Mouse (Mus musculus) brain, embryonic 14.5 days (tissue): ENCODE measurements around the gene Srpx2.

Experiments
- CTCF ChIP-seq: fragments of 200-500 bp; IDR thresholded peaks from 2 replicates; pipeline ENCODE4 v1.5.1; 2012; ENCODE audit warnings: inconsistent platforms, mild to moderate bottlenecking, moderate library complexity, borderline replicate concordance; ENCODE audit not compliant: insufficient read depth, insufficient read length; ENCODE audit errors: extremely low read depth
- POLR2A ChIP-seq: fragments of 200-500 bp; IDR thresholded peaks from 2 replicates; pipeline ENCODE4 v1.6.1; 2012; ENCODE audit warnings: mild to moderate bottlenecking, inconsistent platforms, borderline replicate concordance; ENCODE audit not compliant: poor library complexity, insufficient read depth, insufficient read length, severe bottlenecking; ENCODE audit errors: extremely low read depth

GRCm38 (mm10) chrX:133981231-133982002, 73.2 kb downstream of the Srpx2 start, which contains the start of gene Sytl4:
- TF ChIP-seq CTCF, result no peak
- TF ChIP-seq POLR2A, result no peak
